Mouse (Mus musculus): Measurements from ENCODE around the gene Lacc1.

DNA sequence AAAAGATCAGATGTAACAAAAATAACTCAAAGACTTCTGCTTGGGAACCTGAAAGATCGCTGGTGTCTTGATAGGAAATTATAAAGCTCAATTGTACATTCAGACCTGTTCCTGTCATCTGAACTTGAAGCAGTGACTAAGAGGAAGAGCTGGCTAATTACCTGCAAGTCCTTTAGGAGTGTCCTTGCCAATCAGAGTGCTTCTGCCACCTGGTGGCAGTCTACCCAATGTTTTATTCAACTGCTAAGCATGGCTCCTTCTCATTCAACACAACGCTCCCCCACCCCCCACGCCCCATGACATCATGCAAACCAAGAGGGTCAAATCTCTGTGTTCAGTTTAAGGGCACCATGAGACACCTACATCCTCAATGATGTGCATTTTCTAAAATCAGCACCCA is 28.5 kb downstream of the Lacc1 start:
- TF ChIP-seq CTCF (IDR thresholded peaks at IDR 0.05; ENCODE audit: control insufficient read depth, insufficient read depth, low read length) (peak; percentile 31; the same call in 1 of the 2 replicates), POLR2A (IDR thresholded peaks at IDR 0.05; ENCODE audit: borderline replicate concordance, control insufficient read depth, low read depth, low read length) (no peak)
